Mouse (Mus musculus) left cerebral cortex, adult 2 months (tissue): ENCODE measurements around the gene Lta. TPM values are rescaled to one million over a fixed set of nuclear protein-coding genes. Genes with fewer than 3 reads are reported as not detected.

ENCODE experiments used
- DNase-seq, 2 experiments: peaks; one replicate each; pipeline ENCODE4 v3.0.0; 2021 to 2022; ENCODE audit warnings: low spot score in 2 of 2, mixed read lengths in 1 of 2; ENCODE audit errors: extremely low spot score in 1 of 2
- H3K27ac ChIP-seq: fragments of 200-600 bp; 2 replicates; pipeline ENCODE4 v1.8.1; 2022
- H3K4me3 ChIP-seq: fragments of 200-600 bp; 2 replicates; pipeline ENCODE4 v1.8.1; 2022
- CTCF ChIP-seq: fragments of 200-600 bp; IDR thresholded peaks from 2 replicates; pipeline ENCODE4 v1.8.1; 2022; ENCODE audit warnings: antibody characterized with exemption, mild to moderate bottlenecking, moderate library complexity
- intact Hi-C: fragments of 180-260 bp; cut with DNase I; formaldehyde crosslinking; loops from one replicate; pipeline ENCODE4 v1.15.1; 2025
- microRNA-seq, 2 experiments: library from miRNA; unstranded; fragments of <30 nt; microRNA quantifications; one replicate each; pipeline ENCODE4 v1.2.0; 2021
- total RNA-seq, 2 experiments: library from RNA; stranded (reverse); gene quantifications; 2 replicates each; pipeline ENCODE4 v1.2.3; 2021

The Lta gene
- total RNA-seq, 2 experiments from 2014 or later = 0.41 to 0.65 TPM

DNA sequence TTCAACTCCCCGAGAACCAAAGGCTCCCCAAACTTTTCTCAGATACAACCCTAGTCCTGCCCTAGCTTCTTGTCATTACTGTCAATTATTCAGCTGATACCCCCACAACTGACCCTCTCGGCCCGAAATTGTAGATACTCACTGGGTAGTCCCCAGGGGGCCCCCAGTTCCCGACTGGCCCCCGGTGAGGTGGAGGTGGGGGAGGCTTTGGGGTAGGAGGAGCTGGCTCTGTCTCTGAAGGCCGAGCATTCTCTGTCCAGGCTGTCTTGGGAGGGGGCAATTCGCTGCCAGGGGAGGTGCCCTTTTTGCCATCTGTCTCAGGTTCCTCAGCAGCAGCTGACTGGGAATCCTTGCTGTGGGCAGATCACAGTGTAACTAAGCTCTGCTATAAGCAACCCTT lies 45.5 kb downstream of the Lta start:
- H3K27ac ChIP-seq = no peak overlapping the region
- TF ChIP-seq CTCF = no peak
- H3K4me3 ChIP-seq = no peak overlapping the region
- intact Hi-C loops = no loop called here
- no peak for DNase-seq

DNA sequence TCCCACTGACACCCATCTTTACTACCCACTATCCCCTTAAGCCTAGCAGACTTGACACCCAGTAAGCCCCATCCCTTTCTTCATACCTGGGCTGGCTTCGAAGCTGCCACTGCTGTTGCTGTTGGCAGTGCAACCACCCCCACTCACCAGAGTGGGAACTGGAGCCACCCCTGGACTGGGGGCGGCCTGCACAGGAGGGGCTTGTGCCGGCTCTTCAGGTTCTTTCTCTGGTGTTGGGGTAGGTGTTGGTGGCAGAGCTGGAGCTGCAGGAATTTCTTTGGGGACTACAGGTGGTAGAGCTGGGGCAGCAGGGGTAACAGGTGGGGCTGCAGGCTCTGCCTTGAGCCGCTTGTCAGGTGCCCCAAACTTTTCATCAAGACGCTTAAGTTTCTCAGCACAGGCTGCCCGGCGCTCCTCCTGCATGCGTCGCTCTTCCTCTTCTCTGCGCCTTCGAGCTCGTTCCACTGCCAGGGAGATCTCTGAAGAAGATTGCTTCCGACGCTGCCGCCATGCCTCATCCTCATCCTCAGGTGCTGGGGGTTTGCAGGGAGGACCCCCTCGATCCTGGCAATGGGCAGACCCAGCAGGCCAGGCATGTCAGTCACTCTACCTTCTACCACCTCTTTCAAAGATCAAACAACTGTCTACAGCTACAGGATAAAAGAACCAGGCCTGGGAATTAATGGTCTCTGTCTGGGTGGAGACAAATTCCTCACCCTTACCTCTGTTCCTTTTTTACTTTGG lies 46.1 kb downstream of the Lta start:
- TF ChIP-seq CTCF = no peak
- Histone ChIP-seq H3K27ac (no peak overlapping the region), H3K4me3 (no peak overlapping the region)
- DNase-seq = no peak
- intact Hi-C loops = no loop called here

DNA sequence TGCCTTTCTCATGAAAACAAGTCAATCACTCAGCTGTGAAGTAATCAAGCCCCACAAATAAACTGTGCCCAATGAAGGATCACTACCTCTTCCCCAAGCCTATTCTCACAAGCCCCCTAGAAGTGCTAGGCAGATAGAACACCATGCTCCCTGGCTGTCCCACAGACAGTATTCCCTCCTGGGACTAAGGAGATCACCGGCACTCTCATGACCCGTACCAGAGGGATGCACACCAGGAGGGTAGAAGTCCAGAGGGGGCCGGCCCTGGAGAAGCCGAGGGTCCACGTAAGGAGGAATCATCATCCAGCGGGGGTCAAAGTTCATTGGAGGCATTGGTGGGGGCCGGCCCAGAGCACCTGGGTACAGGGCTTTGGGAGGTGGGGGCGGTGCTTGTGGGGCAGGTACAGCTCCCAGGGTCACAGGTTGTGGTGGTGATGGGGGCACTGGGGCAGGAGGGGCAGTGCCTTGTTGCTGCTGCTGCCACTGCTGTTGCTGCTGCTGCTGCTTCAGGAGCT lies 47.4 kb downstream of the Lta start:
- Histone ChIP-seq H3K4me3 (no peak overlapping the region), H3K27ac (no peak overlapping the region)
- intact Hi-C loops = no loop called here
- no peak for TF ChIP-seq CTCF
- no peak for DNase-seq

- Histone ChIP-seq H3K4me3 (no peak overlapping the region), H3K27ac (no peak overlapping the region)
- DNase-seq = no peak
- intact Hi-C loops = no loop called here
- no peak for TF ChIP-seq CTCF
These were observed 47.9 kb downstream of the Lta start for GRCm38 (mm10) chr17:35157254-35157653.

DNA sequence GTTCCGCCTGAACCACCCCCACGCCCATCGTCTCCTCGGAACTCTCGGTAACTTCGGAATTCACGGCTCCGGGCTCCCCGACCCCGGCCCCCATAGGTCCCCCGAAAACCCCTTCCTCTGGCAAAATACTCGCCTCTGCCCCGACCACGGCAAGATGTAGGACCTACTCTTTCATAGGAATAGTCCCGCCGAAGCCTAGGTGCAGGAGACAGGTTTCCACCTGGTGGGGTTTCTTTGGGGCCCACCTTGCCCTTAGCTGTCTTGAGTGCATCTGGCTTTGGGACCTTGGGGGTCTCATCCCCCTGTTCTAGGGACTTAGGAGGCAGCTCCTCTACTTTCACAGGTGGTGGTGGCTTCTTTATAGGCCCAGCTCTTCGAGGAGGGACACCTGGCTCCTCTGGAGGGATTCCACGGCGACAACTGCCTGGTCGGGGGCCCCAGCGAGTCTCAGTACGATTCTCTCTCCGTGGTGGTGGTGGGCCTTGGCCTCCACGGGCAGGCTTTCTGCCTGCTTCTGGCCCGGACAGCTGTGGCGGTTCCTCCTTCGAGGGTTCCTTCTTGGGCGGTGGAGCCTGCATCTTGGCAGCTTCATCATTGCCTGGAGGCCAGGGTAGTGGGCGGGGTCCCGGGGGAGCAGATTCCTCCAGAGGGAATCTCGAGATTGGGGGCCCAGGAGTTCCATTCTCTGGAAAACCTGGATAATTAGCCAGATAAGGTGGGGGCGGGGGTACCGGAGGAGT lies 48.5 kb downstream of the Lta start:
- H3K4me3 ChIP-seq = no peak overlapping the region
- no peak overlapping the region for H3K27ac ChIP-seq
- DNase-seq = no peak
- intact Hi-C loops = no loop called here
- no peak for TF ChIP-seq CTCF

- no peak overlapping the region for H3K4me3 ChIP-seq
- no peak for DNase-seq
- intact Hi-C loops = no loop called here
- TF ChIP-seq CTCF = no peak
- H3K27ac ChIP-seq = no peak overlapping the region
These were observed 49.7 kb downstream of the Lta start for GRCm38 (mm10) chr17:35155451-35155850.

DNA sequence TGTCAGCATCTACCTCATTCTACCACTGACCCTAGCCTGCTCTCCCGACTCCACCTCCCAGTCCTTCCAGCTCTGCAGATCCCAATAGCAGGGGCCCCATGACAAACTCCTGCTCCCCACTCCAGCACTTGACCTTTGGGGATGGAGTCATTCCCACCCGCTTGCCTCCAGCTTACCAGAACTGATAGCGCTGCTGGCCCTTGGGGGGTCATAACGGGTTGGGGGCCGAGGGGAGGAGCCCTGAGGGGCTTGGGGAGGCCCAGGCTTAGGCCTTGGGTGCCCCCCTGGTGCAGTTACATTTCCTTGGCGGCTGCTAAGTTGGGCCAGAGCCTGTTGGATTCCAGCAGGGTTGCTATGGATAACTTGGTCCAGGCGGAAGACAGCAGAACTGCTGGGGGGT lies 50.5 kb downstream of the Lta start:
- H3K27ac ChIP-seq = no peak overlapping the region
- TF ChIP-seq CTCF = no peak
- intact Hi-C loops = no loop called here
- H3K4me3 ChIP-seq = no peak overlapping the region
- DNase-seq = no peak

DNA sequence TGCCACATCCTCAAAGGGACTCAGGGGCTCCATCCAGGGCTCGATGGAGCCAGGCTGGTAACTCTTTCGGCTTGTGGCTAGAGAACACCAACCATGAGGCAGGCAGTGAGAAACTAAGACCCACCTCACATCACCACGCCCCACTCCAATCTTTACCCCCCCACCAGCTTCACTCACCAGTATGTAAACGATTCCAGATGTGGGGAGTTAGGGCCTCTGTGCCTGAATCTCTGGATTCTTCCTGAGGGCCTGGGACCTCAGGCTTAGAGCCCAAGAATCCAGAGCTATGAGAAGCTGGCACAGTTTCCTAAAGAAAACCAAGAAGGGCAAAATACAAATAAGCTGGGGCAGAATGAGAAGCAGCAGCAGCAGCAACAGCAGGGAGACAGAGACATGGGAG lies 51.2 kb downstream of the Lta start:
- H3K4me3 ChIP-seq = no peak overlapping the region
- H3K27ac ChIP-seq = no peak overlapping the region
- TF ChIP-seq CTCF = no peak
- DNase-seq = no peak
- intact Hi-C loops = no loop called here

Small RNAs within 50 kb of the gene (microRNA-seq; reads per million reads assigned to microRNA genes)
- gene Mir6973a = 0 reads per million in 2 experiments
- 0 to 0.24 reads per million in 2 experiments for gene Mir6974
- 0.96 to 1.5 reads per million in 2 experiments for gene Mir6975
- 0 reads per million in 2 experiments for gene Mir8094

Other genes with a start within 250 kb of the Lta start
- 10 to 100 TPM; 18.8 to 22.1 TPM for gene Hspa1b, start 246.1 kb downstream of the Lta start, total RNA-seq
- not detected for gene Gm20481, start 235.4 kb downstream of the Lta start, total RNA-seq
- gene Hspa1a, start 233.2 kb downstream of the Lta start, total RNA-seq = 10 to 100 TPM; 14.5 to 17.2 TPM
- gene Hspa1l, start 232.6 kb downstream of the Lta start, total RNA-seq = under 1 TPM; 0.34 to 0.42 TPM
- gene Lsm2, start 223.5 kb downstream of the Lta start, total RNA-seq = 10 to 100 TPM; 15.8 to 18.4 TPM
- gene Vars, start 204.4 kb downstream of the Lta start, total RNA-seq = 10 to 100 TPM; 44.1 to 46.6 TPM
- gene Vwa7, start 188.8 kb downstream of the Lta start, total RNA-seq = under 1 TPM; 0.40 to 0.43 TPM
- gene Sapcd1, start 177.3 kb downstream of the Lta start, total RNA-seq = under 1 TPM in 1 of 2 experiments, not detected in 1; 0.59 TPM
- gene Msh5, start 158.6 kb downstream of the Lta start, total RNA-seq = under 1 TPM; 0.27 to 0.56 TPM
- gene Clic1, start 155.4 kb downstream of the Lta start, total RNA-seq = 1 to 10 TPM; 7.4 to 8.3 TPM
- 10 to 100 TPM; 10.1 to 11.0 TPM for gene Ddah2, start 146.3 kb downstream of the Lta start, total RNA-seq
- gene Ly6g6c, start 140.0 kb downstream of the Lta start, total RNA-seq = not detected
- gene Mpig6b, start 139.2 kb downstream of the Lta start, total RNA-seq = not detected
- gene Ly6g6e, start 128.4 kb downstream of the Lta start, total RNA-seq = 1 to 10 TPM; 2.1 to 3.6 TPM
- gene Ly6g6d, start 127.3 kb downstream of the Lta start, total RNA-seq = 1 to 10 TPM in 1 of 2 experiments, under 1 TPM in 1; 0.70 to 1.1 TPM
- under 1 TPM in 1 of 2 experiments, not detected in 1; 0.29 TPM for gene Ly6g6f, start 119.7 kb downstream of the Lta start, total RNA-seq
- 100 to 1,000 TPM; 109 to 117 TPM for gene Abhd16a, start 116.1 kb downstream of the Lta start, total RNA-seq
- gene Ly6g5c, start 97.1 kb downstream of the Lta start, total RNA-seq = not detected
- gene Ly6g5b, start 89.9 kb downstream of the Lta start, total RNA-seq = under 1 TPM; 0.79 TPM
- gene Gpank1, start 83.9 kb downstream of the Lta start, total RNA-seq = 10 to 100 TPM; 14.8 to 15.0 TPM
- 100 to 1,000 TPM; 177 to 187 TPM for gene Csnk2b, start 83.3 kb downstream of the Lta start, total RNA-seq
- gene D17H6S53E, start 79.0 kb downstream of the Lta start, total RNA-seq = 10 to 100 TPM; 27.0 to 28.5 TPM
- gene Apom, start 73.3 kb downstream of the Lta start, total RNA-seq = not detected
- gene Bag6, start 70.2 kb downstream of the Lta start, total RNA-seq = 100 to 1,000 TPM; 304 to 307 TPM
- 100 to 1,000 TPM; 285 to 321 TPM for gene Prrc2a, start 40.5 kb downstream of the Lta start, total RNA-seq
- gene Aif1, start 29.3 kb downstream of the Lta start, total RNA-seq = 10 to 100 TPM in 1 of 2 experiments, 1 to 10 TPM in 1; 8.0 to 14.4 TPM
- gene Lst1, start 16.9 kb downstream of the Lta start, total RNA-seq = 1 to 10 TPM; 6.4 to 7.4 TPM
- gene Ltb, start 10.9 kb downstream of the Lta start, total RNA-seq = under 1 TPM; 0.79 to 0.86 TPM
- not detected for gene Tnf, start 3.3 kb downstream of the Lta start, total RNA-seq
- not detected for gene Gm16181, start 15.5 kb upstream of the Lta start, total RNA-seq
- 100 to 1,000 TPM; 549 to 569 TPM for gene Atp6v1g2, start 28.3 kb upstream of the Lta start, total RNA-seq
- gene Nfkbil1, start 30.4 kb upstream of the Lta start, total RNA-seq = 10 to 100 TPM; 13.0 to 16.1 TPM
- gene Ddx39b, start 36.4 kb upstream of the Lta start, total RNA-seq = 100 to 1,000 TPM; 215 TPM
- gene H2-D1, start 57.4 kb upstream of the Lta start, total RNA-seq = 10 to 100 TPM; 20.3 to 25.3 TPM
- under 1 TPM in 1 of 2 experiments, not detected in 1; 0.79 TPM for gene H2-Q1, start 115.1 kb upstream of the Lta start, total RNA-seq
- 1 to 10 TPM in 1 of 2 experiments, under 1 TPM in 1; 0.54 to 1.1 TPM for gene H2-Q2, start 136.9 kb upstream of the Lta start, total RNA-seq
- 1 to 10 TPM; 2.2 to 3.1 TPM for gene H2-Q4, start 174.3 kb upstream of the Lta start, total RNA-seq
- under 1 TPM in 1 of 2 experiments, not detected in 1; 0.59 TPM for gene H2-Q6, start 219.5 kb upstream of the Lta start, total RNA-seq
- under 1 TPM; 0.47 to 0.57 TPM for gene H2-Q7, start 233.8 kb upstream of the Lta start, total RNA-seq